Mouse (Mus musculus) limb, embryonic 14.5 days (tissue): Measurements from ENCODE around the gene Ccdc88c. TPM values are rescaled to one million over a fixed set of nuclear protein-coding genes. Genes with fewer than 3 reads are reported as not detected.

ENCODE experiments used
- ATAC-seq: fragments of 200-750 bp; cut with Nextera tagmentation; 2 replicates; pipeline ENCODE4 v1.8.0; 2017; ENCODE audit warnings: low read depth, moderate number of reproducible peaks, moderate TSS enrichment; ENCODE audit not compliant: low FRiP score
- DNase-seq: peaks from one replicate; pipeline ENCODE4 v3.0.0-alpha.2; 2015; ENCODE audit warnings: low spot score
- H3K27ac ChIP-seq: fragments of 300-500 bp; sonication (generic); replicated peaks from 2 replicates; pipeline ENCODE4 v1.5.1; 2014; ENCODE audit warnings: low read depth, mild to moderate bottlenecking, low read length, moderate library complexity, mixed read lengths
- H3K27me3 ChIP-seq: fragments of 300-500 bp; sonication (generic); 2 replicates; pipeline ENCODE4 v1.6.1; 2014; ENCODE audit warnings: low read length, mixed read lengths; ENCODE audit not compliant: control insufficient read depth, insufficient read depth
- H3K36me3 ChIP-seq: fragments of 300-500 bp; sonication (generic); 2 replicates; pipeline ENCODE4 v1.6.1; 2014; ENCODE audit warnings: mild to moderate bottlenecking, low read length, moderate library complexity, mixed read lengths; ENCODE audit not compliant: control insufficient read depth, insufficient read depth
- H3K4me1 ChIP-seq: fragments of 300-500 bp; sonication (generic); 2 replicates; pipeline ENCODE4 v1.6.1; 2014; ENCODE audit warnings: antibody characterized with exemption, low read length, mixed read lengths; ENCODE audit not compliant: control insufficient read depth, insufficient read depth
- H3K4me2 ChIP-seq: fragments of 300-500 bp; sonication (generic); replicated peaks from 2 replicates; pipeline ENCODE4 v1.6.1; 2014; ENCODE audit warnings: low read depth, mild to moderate bottlenecking, low read length, moderate library complexity; ENCODE audit not compliant: severe bottlenecking
- H3K4me3 ChIP-seq: fragments of 300-500 bp; sonication (generic); replicated peaks from 2 replicates; pipeline ENCODE4 v1.5.1; 2014; ENCODE audit warnings: low read length
- H3K9ac ChIP-seq: fragments of 300-500 bp; sonication (generic); 2 replicates; pipeline ENCODE4 v1.6.1; 2014; ENCODE audit warnings: mild to moderate bottlenecking, low read depth, low read length, moderate library complexity; ENCODE audit not compliant: severe bottlenecking
- H3K9me3 ChIP-seq: fragments of 300-500 bp; sonication (generic); 2 replicates; pipeline ENCODE4 v1.6.1; 2016; ENCODE audit warnings: low read length; ENCODE audit not compliant: control insufficient read depth
- POLR2A ChIP-seq: fragments of 200-500 bp; IDR thresholded peaks from 2 replicates; pipeline ENCODE4 v1.8.0; 2012; ENCODE audit warnings: inconsistent platforms, mild to moderate bottlenecking, moderate library complexity, borderline replicate concordance; ENCODE audit not compliant: insufficient read depth, insufficient read length; ENCODE audit errors: extremely low read depth
- whole genome bisulfite sequencing: fragments of 180-500 bp; shearing (Covaris S2); extraction: QIAGEN DNeasy Blood & Tissue Kit; methylation state at CpG from one replicate; pipeline ENCODE4 v1.1.7; 2014; 5-methylcytosine and 5-hydroxymethylcytosine counted together
- polyA plus RNA-seq, 2 experiments: library from polyadenylated mRNA; depleted of rRNA in 1 of 2; stranded (reverse) in 1 of 2; unstranded in 1 of 2; fragments of >200 nt; fragmentation: Nextera tagmentation in 1 of 2; extraction: Ambion mirVana in 1 of 2; gene quantifications; 2 replicates each; pipeline versions ENCODE4 v1.2.1 to v1.2.3; 2012 to 2014

The Ccdc88c gene
- polyA plus RNA-seq, 2 experiments, result 5.2 to 6.5 TPM

GRCm38 (mm10) chr12:101066329-101066728, 37.5 kb upstream of the Ccdc88c start:
- ATAC-seq, result no peak
- Histone ChIP-seq H3K4me1 (no peaks in the 10 kb centered on the region), H3K27ac (no peak overlapping the region), H3K27me3 (no peaks in the 10 kb centered on the region), H3K4me2 (no peak overlapping the region), H3K9ac (no peak overlapping the region), H3K36me3 (peaks cover 54% of the 10 kb centered on the region), H3K9me3 (no peaks in the 10 kb centered on the region), H3K4me3 (no peak overlapping the region)
- 94% methylated on average over 1 of the region's 1 CpGs for WGBS
- TF ChIP-seq POLR2A, result no peak
- no peak for DNase-seq

- no peak overlapping the region for H3K4me2 ChIP-seq
- DNase-seq (no peak), ATAC-seq (no peak)
- no peaks in the 10 kb centered on the region for H3K27me3 ChIP-seq
- H3K4me3 ChIP-seq, result no peak overlapping the region
- no peak overlapping the region for H3K27ac ChIP-seq
- H3K9me3 ChIP-seq, result no peaks in the 10 kb centered on the region
- H3K36me3 ChIP-seq, result peaks cover 60% of the 10 kb centered on the region
- no peak for TF ChIP-seq POLR2A
- no peaks in the 10 kb centered on the region for H3K4me1 ChIP-seq
- no peak overlapping the region for H3K9ac ChIP-seq
Observed at GRCm38 (mm10) chr12:101039956-101040355, 11.1 kb upstream of the Ccdc88c start.

- ATAC-seq, result no peak
- peaks cover 14% of the 10 kb centered on the region for H3K4me1 ChIP-seq
- H3K27ac ChIP-seq, result peak overlapping the region; percentile 43; the same call in 1 of the 2 replicates
- peak overlapping the region; percentile 57 for H3K9ac ChIP-seq
- no peak for TF ChIP-seq POLR2A
- no peaks in the 10 kb centered on the region for H3K36me3 ChIP-seq
- H3K4me3 ChIP-seq, result peak overlapping the region; percentile 58
- DNase-seq, result no peak
- peak overlapping the region; percentile 97 for H3K4me2 ChIP-seq
- no peaks in the 10 kb centered on the region for H3K9me3 ChIP-seq
- H3K27me3 ChIP-seq, result peaks cover 26% of the 10 kb centered on the region
- under 1% methylated on average over 54 of the region's 67 CpGs for WGBS
Observed at GRCm38 (mm10) chr12:101028247-101028953, 456 bp downstream of the Ccdc88c start.

GRCm38 (mm10) chr12:101027451-101028246, 1.2 kb downstream of the Ccdc88c start:
- Histone ChIP-seq H3K36me3 (no peaks in the 10 kb centered on the region), H3K4me3 (peak overlapping the region; percentile 58), H3K27ac (no peak overlapping the region), H3K9me3 (no peaks in the 10 kb centered on the region), H3K27me3 (peaks cover 26% of the 10 kb centered on the region), H3K9ac (0 out of 2 replicates have a peak overlapping the region, but pooled peaks have one; percentile 57), H3K4me2 (peak overlapping the region; percentile 97), H3K4me1 (peaks cover 14% of the 10 kb centered on the region)
- ATAC-seq (no peak), DNase-seq (no peak)
- 3% methylated on average over 19 of the region's 19 CpGs for whole genome bisulfite sequencing
- TF ChIP-seq POLR2A, result no peak

GRCm38 (mm10) chr12:101026946-101027345, 1.9 kb downstream of the Ccdc88c start:
- no peak overlapping the region for H3K27ac ChIP-seq
- peak overlapping the region; percentile 97; the same call in 1 of the 2 replicates for H3K4me2 ChIP-seq
- no peak for TF ChIP-seq POLR2A
- H3K9me3 ChIP-seq, result no peaks in the 10 kb centered on the region
- H3K4me3 ChIP-seq, result peak overlapping the region; percentile 58; the same call in 1 of the 2 replicates
- DNase-seq, result no peak
- H3K27me3 ChIP-seq, result peaks cover 26% of the 10 kb centered on the region
- H3K36me3 ChIP-seq, result no peaks in the 10 kb centered on the region
- no peak for ATAC-seq
- no peak overlapping the region for H3K9ac ChIP-seq
- peaks cover 14% of the 10 kb centered on the region for H3K4me1 ChIP-seq
- WGBS, result 7% methylated on average over 14 of the region's 14 CpGs
